Mouse (Mus musculus) heart, adult 8-10 months (tissue): ENCODE measurements around the gene Grk6. TPM values are rescaled to one million over a fixed set of nuclear protein-coding genes. Genes with fewer than 3 reads are reported as not detected.

ENCODE experiments used
- DNase-seq: peaks from one replicate; pipeline ENCODE4 v3.0.0; 2022; ENCODE audit warnings: low spot score
- total RNA-seq, 4 experiments: library from RNA; stranded (reverse); gene quantifications; 2 replicates each; pipeline ENCODE4 v1.2.4; 2022

The Grk6 gene
- total RNA-seq, 4 experiments from 2014 or later, result 14.9 to 19.0 (median 16.6) TPM

GRCm38 (mm10) chr13:55484520-55485088 lies 39.7 kb downstream of the Grk6 start:
- DNase-seq, result no peak

DNA sequence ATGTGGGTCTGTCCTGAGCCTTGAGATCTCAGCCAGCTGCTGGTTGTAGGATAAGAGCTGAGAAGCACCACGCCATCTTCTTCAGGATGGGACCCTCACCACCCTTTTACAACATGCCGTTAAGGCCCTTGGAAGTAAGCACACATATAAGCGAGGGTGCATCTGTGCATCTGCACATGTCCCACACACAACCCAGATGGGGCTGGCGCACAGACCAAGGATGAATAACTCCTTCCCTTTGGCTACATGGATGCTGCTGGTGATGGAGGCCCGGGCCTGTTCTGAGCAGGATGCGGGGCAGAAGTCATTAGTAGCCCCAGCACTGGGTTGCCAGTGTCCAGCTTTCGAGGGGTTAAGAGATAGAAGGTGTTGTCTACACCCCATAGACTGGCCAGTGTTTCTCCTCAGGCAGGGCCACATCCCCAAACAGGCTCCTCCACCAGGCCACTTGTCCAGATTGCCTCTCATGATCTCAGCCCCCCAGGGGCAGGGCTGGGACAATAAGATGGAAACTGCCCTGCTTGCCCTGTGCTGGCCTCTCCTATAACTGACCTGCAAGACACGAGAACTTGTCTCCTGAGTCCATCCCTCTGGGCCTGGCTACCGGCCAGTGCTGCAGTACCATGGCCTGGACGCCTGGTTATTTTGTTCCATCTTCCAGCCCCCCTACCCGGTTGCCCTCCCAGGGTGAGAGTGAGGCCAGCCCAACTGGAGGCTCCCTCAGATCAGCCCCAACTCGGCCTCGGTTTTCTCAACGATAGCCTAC lies 41.3 kb downstream of the Grk6 start:
- DNase-seq, result no peak

DNA sequence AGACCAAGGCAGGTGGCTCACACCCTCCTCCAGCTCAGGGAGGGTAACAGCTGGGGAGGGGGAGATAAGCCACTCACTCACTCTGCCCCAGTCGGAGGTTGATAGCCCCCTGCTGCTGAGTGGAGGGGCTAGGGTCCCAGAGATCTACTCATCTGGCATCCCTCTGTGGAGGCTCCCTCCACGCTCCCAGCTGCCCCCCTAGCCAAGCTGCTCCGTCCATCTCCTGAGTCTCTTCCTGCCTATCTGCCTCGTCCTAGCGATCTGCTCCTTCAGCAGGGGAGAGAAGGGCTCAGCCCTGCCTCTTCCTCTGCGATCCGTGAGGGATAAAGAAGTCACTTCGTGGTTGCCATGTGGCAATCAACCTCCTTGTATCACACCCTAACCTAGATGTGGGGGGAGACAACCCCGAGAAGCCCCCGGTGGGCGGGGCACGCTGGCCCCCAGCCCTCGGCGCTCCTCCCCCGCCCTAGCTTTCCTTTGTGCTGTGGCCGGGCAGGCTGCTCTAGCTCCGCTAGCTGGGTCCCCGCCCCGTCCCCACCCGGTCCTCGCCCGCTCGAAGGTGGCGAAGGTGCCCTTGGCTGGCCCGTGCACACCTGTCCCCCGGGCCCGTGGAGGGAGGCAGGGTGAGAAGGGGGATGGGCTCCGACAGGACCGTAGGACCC lies 42.2 kb downstream of the Grk6 start:
- DNase-seq, result no peak

DNA sequence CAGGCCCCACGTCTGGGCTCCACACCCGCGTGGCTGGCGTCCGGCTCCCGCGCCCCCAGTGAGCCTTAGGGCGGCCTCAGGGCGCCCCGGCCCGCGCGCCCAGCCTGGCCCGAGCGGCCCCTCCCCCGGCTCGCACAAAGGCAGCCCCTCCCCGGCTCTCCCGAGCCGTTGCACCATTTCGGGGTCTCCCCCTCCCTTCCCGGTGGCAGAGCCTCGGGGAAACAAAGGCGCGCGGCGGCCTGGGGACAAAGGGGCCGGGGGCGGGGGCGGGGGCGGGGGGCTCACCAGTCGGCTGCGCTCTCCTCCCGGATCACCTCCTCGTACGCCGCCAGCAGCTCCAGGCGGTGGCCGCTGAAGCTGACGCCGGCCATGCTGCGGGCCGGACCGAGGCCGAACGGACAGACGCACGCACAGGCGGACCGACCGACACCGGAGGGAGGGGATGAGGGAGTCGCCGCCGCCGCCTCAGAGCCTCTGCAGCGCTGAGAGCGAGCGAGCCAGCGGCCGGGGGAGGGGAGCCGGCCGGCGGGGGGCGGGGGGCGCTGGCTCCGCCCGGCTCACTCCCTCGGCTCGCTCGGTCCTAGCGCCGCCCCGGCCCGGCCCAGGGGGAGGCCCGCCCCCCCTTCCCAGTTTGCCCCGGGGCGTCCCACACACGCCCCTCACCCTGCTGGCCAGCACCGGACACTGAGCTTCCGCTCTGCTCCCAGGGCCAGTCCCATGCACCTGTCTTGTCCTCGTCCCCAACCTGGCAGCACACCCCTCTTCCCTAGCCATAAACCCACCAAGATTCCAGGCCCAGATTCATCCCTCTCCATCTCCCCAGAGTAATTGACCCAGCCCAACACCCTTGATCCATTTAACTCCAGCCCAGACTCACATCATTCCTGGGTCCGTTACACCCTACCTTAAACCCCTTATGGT lies 43.0 kb downstream of the Grk6 start, which contains the start of gene Dbn1:
Gene Dbn1 (minus strand): TSS at position 534 of the 921 bp plus-strand sequence.
- DNase-seq, result no peak

- DNase-seq, result no peak
Measured at GRCm38 (mm10) chr13:55494257-55494656, 49.4 kb downstream of the Grk6 start.

- DNase-seq, result no peak
Measured at GRCm38 (mm10) chr13:55494883-55495621, 50.2 kb downstream of the Grk6 start.

- DNase-seq, result no peak
Measured at GRCm38 (mm10) chr13:55495702-55496101, 50.8 kb downstream of the Grk6 start.

GRCm38 (mm10) chr13:55496661-55497060 lies 51.8 kb downstream of the Grk6 start:
- no peak for DNase-seq

- no peak for DNase-seq
Measured at GRCm38 (mm10) chr13:55498906-55499305, 54.0 kb downstream of the Grk6 start.

DNA sequence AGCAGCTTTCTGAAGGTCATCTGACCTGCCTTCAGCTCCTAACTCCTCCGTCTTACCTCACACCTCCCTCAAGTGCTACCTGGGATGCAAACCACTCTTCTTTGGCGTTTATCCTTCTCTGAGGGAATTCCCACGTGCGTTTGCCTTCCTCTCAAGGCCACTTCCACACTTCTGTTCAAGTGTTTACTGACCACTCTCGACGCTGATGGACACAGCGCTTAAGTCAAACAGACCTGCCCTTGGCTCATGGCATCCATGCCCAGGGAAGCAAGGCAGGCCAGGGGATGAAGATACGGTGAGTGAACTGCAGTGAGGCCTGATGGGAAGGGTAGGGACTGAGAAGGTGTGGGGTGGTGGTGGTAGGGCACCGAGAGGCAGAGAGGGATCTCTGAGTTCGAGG lies 55.7 kb downstream of the Grk6 start:
- no peak for DNase-seq

DNA sequence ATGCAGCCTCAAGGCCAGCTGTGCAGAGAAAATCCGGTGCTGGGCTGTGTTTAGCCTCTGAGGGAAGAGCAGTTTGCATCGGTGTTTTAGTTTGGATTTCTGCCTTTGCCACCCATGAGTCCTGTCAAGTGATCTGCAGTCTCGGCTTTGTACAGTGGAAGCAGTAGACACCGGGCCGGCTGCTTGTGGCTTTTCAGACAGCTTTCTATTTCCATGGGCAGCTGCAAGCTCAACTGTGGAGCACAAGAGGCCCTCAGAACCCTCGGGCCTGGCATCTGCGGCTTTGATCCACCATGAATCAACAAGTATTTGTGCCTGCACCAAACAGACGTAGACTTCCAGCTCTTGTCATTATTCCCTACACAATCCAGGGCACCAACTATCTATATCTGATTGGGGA lies 57.5 kb downstream of the Grk6 start:
- DNase-seq, result no peak

- no peak for DNase-seq
Measured at GRCm38 (mm10) chr13:55504390-55504789, 59.5 kb downstream of the Grk6 start.

DNA sequence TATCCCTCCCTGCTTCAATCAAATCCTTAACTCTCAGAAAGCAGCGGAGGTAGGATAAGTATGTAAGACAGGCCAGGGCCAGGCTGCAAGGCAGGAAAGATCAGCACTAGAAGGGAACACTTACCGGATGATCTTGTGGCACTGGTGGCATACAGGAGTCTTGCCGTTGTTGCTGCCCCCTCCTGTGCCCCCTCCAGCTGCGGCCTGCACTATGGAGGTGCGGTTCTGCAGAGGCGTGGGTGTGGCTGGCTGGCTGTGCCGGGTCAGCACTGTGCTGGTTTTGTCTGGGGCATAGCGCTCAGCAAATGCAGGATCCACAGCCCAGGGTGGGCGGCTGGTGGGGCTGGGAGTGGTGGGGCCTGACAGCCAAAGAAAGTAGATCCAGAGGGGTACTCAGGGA lies 60.9 kb downstream of the Grk6 start:
- DNase-seq, result no peak

GRCm38 (mm10) chr13:55506697-55507096 lies 61.8 kb downstream of the Grk6 start:
- no peak for DNase-seq

GRCm38 (mm10) chr13:55507877-55508276 lies 63.0 kb downstream of the Grk6 start:
- no peak for DNase-seq

DNA sequence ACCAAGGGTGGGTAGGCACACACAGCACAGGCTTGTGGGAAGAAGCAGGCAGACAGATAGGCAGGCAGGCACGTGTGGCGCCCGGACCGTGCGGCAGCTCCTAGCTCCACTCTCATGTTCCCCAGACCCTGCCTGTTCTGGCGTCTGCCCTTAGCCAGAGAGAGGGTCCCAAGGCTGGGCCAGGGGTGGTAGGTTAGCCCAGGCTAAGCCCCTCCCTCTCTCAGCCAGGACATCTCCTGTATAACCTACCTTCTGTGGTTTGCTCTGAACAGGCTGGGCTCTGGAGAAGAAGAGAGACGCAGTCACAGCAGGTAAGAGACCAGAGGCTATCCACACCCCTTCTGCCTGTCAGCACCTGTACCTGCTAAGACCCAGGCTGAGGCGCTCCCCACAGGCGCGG lies 63.7 kb downstream of the Grk6 start:
- DNase-seq, result no peak

- no peak for DNase-seq
Measured at GRCm38 (mm10) chr13:55510332-55510667, 65.4 kb downstream of the Grk6 start.
